Mouse (Mus musculus) MEL (cell line): Measurements from ENCODE around the gene Mei1. TPM values are rescaled to one million over a fixed set of nuclear protein-coding genes. Genes with fewer than 3 reads are reported as not detected.
A peak's percentile ranks its signal among the peaks of the same experiment; 100 is the strongest.

Source experiments
- DNase-seq: peaks from one replicate; pipeline ENCODE4 v3.0.0; 2011; ENCODE audit warnings: low read depth, low spot score
- H3K27ac ChIP-seq: 2 replicates; pipeline ENCODE4 v1.5.1; 2012; ENCODE audit warnings: low read depth, mild to moderate bottlenecking, control low read depth, low read length, moderate library complexity; ENCODE audit not compliant: control insufficient read depth
- H3K27me3 ChIP-seq, 2 experiments: fragments of 150-350 bp in 1 of 2; sonication (generic) in 1 of 2; 2 replicates each; pipeline ENCODE4 v1.6.1; 2012; ENCODE audit warnings: low read length in 2 of 2, mild to moderate bottlenecking in 2 of 2, improper control_type of control experiment in 1 of 2, moderate library complexity in 1 of 2; ENCODE audit not compliant: insufficient read depth in 2 of 2, control insufficient read depth in 1 of 2
- H3K36me3 ChIP-seq, 2 experiments: 2 replicates each; pipeline ENCODE4 v1.6.1; 2012 to 2014; ENCODE audit warnings: low read length in 2 of 2, improper control_type of control experiment in 1 of 2, inconsistent platforms in 1 of 2, mild to moderate bottlenecking in 1 of 2; ENCODE audit not compliant: insufficient read depth in 2 of 2, control insufficient read depth in 1 of 2
- H3K4me1 ChIP-seq, 2 experiments: fragments of 150-350 bp in 1 of 2; sonication (generic) in 1 of 2; 2 replicates each; pipeline ENCODE4 v1.6.1; 2012; ENCODE audit warnings: low read length in 2 of 2, improper control_type of control experiment in 1 of 2, mild to moderate bottlenecking in 1 of 2; ENCODE audit not compliant: insufficient read depth in 2 of 2, control insufficient read depth in 1 of 2
- H3K4me3 ChIP-seq, 2 experiments: fragments of 150-350 bp in 1 of 2; sonication (generic) in 1 of 2; 2 replicates each; pipeline ENCODE4 v1.5.1; 2012; ENCODE audit warnings: low read depth in 2 of 2, low read length in 2 of 2, mild to moderate bottlenecking in 2 of 2, moderate library complexity in 2 of 2, control low read depth in 1 of 2, improper control_type of control experiment in 1 of 2; ENCODE audit not compliant: control insufficient read depth in 1 of 2, insufficient read depth in 1 of 2
- H3K79me2 ChIP-seq: 2 replicates; pipeline ENCODE4 v1.6.1; 2012; ENCODE audit warnings: mild to moderate bottlenecking, low read length, moderate library complexity; ENCODE audit not compliant: control insufficient read depth, poor library complexity, insufficient read depth
- H3K9ac ChIP-seq: 2 replicates; pipeline ENCODE4 v1.6.1; 2012; ENCODE audit warnings: low read depth, mild to moderate bottlenecking, control low read depth, low read length, moderate library complexity; ENCODE audit not compliant: control insufficient read depth, poor library complexity, severe bottlenecking
- H3K9me3 ChIP-seq: fragments of 150-350 bp; sonication (generic); replicated peaks from 2 replicates; pipeline ENCODE4 v1.6.1; 2012; ENCODE audit warnings: mild to moderate bottlenecking, low read length, improper control_type of control experiment, moderate library complexity; ENCODE audit not compliant: insufficient read depth
- BHLHE40 ChIP-seq: IDR thresholded peaks from 2 replicates; pipeline ENCODE4 v1.6.1; 2012; ENCODE audit warnings: low read depth, mild to moderate bottlenecking, inconsistent platforms, low read length, improper control_type of control experiment, borderline replicate concordance
- CHD1 ChIP-seq: IDR thresholded peaks from 2 replicates; pipeline ENCODE4 v1.6.1; 2012; ENCODE audit warnings: low read depth, mild to moderate bottlenecking, inconsistent platforms, low read length, improper control_type of control experiment
- CHD2 ChIP-seq: IDR thresholded peaks from 2 replicates; pipeline ENCODE4 v1.6.1; 2011; ENCODE audit warnings: low read length, improper control_type of control experiment
- ELF1 ChIP-seq: IDR thresholded peaks from 2 replicates; pipeline ENCODE4 v1.6.1; 2014; ENCODE audit warnings: low read depth, mild to moderate bottlenecking, inconsistent platforms, low read length, improper control_type of control experiment, moderate library complexity
- EP300 ChIP-seq, 2 experiments: IDR thresholded peaks; 2 replicates each; pipeline ENCODE4 v1.6.1; 2011; ENCODE audit warnings: improper control_type of control experiment in 2 of 2, low read length in 2 of 2, low read depth in 1 of 2, mild to moderate bottlenecking in 1 of 2
- GABPA ChIP-seq: IDR thresholded peaks from 2 replicates; pipeline ENCODE4 v1.6.1; 2012; ENCODE audit warnings: low read depth, mild to moderate bottlenecking, inconsistent platforms, low read length, improper control_type of control experiment, moderate library complexity
- GATA1 ChIP-seq: IDR thresholded peaks from 2 replicates; pipeline ENCODE4 v1.6.1; 2011; ENCODE audit warnings: low read depth, low read length, improper control_type of control experiment
- HCFC1 ChIP-seq: IDR thresholded peaks from 2 replicates; pipeline ENCODE4 v1.6.1; 2012; ENCODE audit warnings: low read depth, mild to moderate bottlenecking, inconsistent platforms, low read length, improper control_type of control experiment, moderate library complexity
- JUND ChIP-seq: IDR thresholded peaks from 2 replicates; pipeline ENCODE4 v1.6.1; 2011; ENCODE audit warnings: low read depth, mild to moderate bottlenecking, improper control_type of control experiment, low read length
- KAT2A ChIP-seq: conservative IDR thresholded peaks from 2 replicates; pipeline ENCODE4 v1.6.1; 2012; ENCODE audit warnings: low read depth, low read length, improper control_type of control experiment, inconsistent platforms
- MAFK ChIP-seq: IDR thresholded peaks from 2 replicates; pipeline ENCODE4 v1.6.1; 2011; ENCODE audit warnings: low read depth, mild to moderate bottlenecking, low read length, improper control_type of control experiment, borderline replicate concordance
- MAX ChIP-seq: IDR thresholded peaks from 2 replicates; pipeline ENCODE4 v1.6.1; 2011; ENCODE audit warnings: low read length, improper control_type of control experiment
- MAZ ChIP-seq: IDR thresholded peaks from 2 replicates; pipeline ENCODE4 v1.6.1; 2012; ENCODE audit warnings: low read depth, mild to moderate bottlenecking, inconsistent platforms, low read length, improper control_type of control experiment
- MEF2A ChIP-seq: IDR thresholded peaks from 2 replicates; pipeline ENCODE4 v1.6.1; 2014; ENCODE audit warnings: low read depth, mild to moderate bottlenecking, inconsistent platforms, low read length, improper control_type of control experiment; ENCODE audit not compliant: poor library complexity, insufficient replicate concordance, severe bottlenecking; ENCODE audit errors: extremely low read depth
- MXI1 ChIP-seq: IDR thresholded peaks from 2 replicates; pipeline ENCODE4 v1.6.1; 2011; ENCODE audit warnings: mild to moderate bottlenecking, low read depth, low read length, improper control_type of control experiment
- MYB ChIP-seq: IDR thresholded peaks from 2 replicates; pipeline ENCODE4 v1.6.1; 2011; ENCODE audit warnings: mild to moderate bottlenecking, low read depth, low read length, improper control_type of control experiment
- MYC ChIP-seq: IDR thresholded peaks from 2 replicates; pipeline ENCODE4 v1.6.1; 2011; ENCODE audit warnings: low read depth, mild to moderate bottlenecking, low read length, improper control_type of control experiment, moderate library complexity
- NRF1 ChIP-seq: IDR thresholded peaks from 2 replicates; pipeline ENCODE4 v1.6.1; 2014; ENCODE audit warnings: low read depth, mild to moderate bottlenecking, inconsistent platforms, low read length, improper control_type of control experiment, moderate library complexity; ENCODE audit not compliant: poor library complexity, insufficient read depth, severe bottlenecking
- POLR2A ChIP-seq, 2 experiments: IDR thresholded peaks; 2 replicates each; pipeline ENCODE4 v1.6.1; 2011 to 2012; ENCODE audit warnings: low read length in 2 of 2, mild to moderate bottlenecking in 2 of 2, control low read depth in 1 of 2, improper control_type of control experiment in 1 of 2, low read depth in 1 of 2, moderate library complexity in 1 of 2; ENCODE audit not compliant: control insufficient read depth in 1 of 2, insufficient read depth in 1 of 2, poor library complexity in 1 of 2
- POLR2AphosphoS5 ChIP-seq: IDR thresholded peaks from 2 replicates; pipeline ENCODE4 v1.6.1; 2012; ENCODE audit warnings: low read depth, borderline replicate concordance, mild to moderate bottlenecking, inconsistent platforms, low read length, moderate library complexity, mixed read lengths
- RAD21 ChIP-seq: IDR thresholded peaks from 2 replicates; pipeline ENCODE4 v1.6.1; 2011; ENCODE audit warnings: mild to moderate bottlenecking, low read depth, low read length, improper control_type of control experiment
- RCOR1 ChIP-seq: IDR thresholded peaks from 2 replicates; pipeline ENCODE4 v1.6.1; 2012; ENCODE audit warnings: low read depth, mild to moderate bottlenecking, inconsistent platforms, low read length, improper control_type of control experiment
- SIN3A ChIP-seq: IDR thresholded peaks from 2 replicates; pipeline ENCODE4 v1.6.1; 2012; ENCODE audit warnings: low read length, improper control_type of control experiment, inconsistent platforms
- TAL1 ChIP-seq: IDR thresholded peaks from 2 replicates; pipeline ENCODE4 v1.6.1; 2012; ENCODE audit warnings: mild to moderate bottlenecking, inconsistent platforms, low read length, moderate library complexity, mixed read lengths
- TBP ChIP-seq: IDR thresholded peaks from 2 replicates; pipeline ENCODE4 v1.8.0; 2011; ENCODE audit warnings: low read depth, low read length, improper control_type of control experiment
- TCF12 ChIP-seq: IDR thresholded peaks from 2 replicates; pipeline ENCODE4 v1.6.1; 2014; ENCODE audit warnings: low read depth, mild to moderate bottlenecking, inconsistent platforms, low read length, improper control_type of control experiment, moderate library complexity
- USF1 ChIP-seq: IDR thresholded peaks from 2 replicates; pipeline ENCODE4 v1.6.1; 2014; ENCODE audit warnings: low read depth, mild to moderate bottlenecking, inconsistent platforms, low read length, improper control_type of control experiment, moderate library complexity
- ZMIZ1 ChIP-seq: IDR thresholded peaks from 2 replicates; pipeline ENCODE4 v1.6.1; 2012; ENCODE audit warnings: low read depth, mild to moderate bottlenecking, inconsistent platforms, low read length, improper control_type of control experiment, moderate library complexity
- ZNF384 ChIP-seq: IDR thresholded peaks from 2 replicates; pipeline ENCODE4 v1.6.1; 2012; ENCODE audit warnings: low read depth, mild to moderate bottlenecking, inconsistent platforms, low read length, improper control_type of control experiment
- polyA plus RNA-seq, 2 experiments: library from polyadenylated mRNA; stranded (reverse) in 1 of 2; unstranded in 1 of 2; fragments of >175 nt in 1 of 2; fragments of >200 nt in 1 of 2; gene quantifications; 2 replicates each; pipeline versions ENCODE4 v1.2.1 to v1.2.4; 2012; ENCODE audit warnings: low replicate concordance in 2 of 2, low read depth in 1 of 2; ENCODE audit not compliant: insufficient read length in 2 of 2, insufficient read depth in 1 of 2, missing spikeins in 1 of 2
- total RNA-seq: library from RNA; depleted of rRNA; stranded (reverse); fragments of 300-350 nt; gene quantifications from 2 replicates; pipeline ENCODE4 v1.2.3, GENCODE M21; 2012

Gene Mei1
- total and polyA plus RNA-seq, 3 experiments, result not detected

GRCm38 (mm10) chr15:82145851-82146769, 76.3 kb downstream of the Mei1 start (continued):
- TF ChIP-seq CHD1, result no peak
- TF ChIP-seq TAL1, result peak; percentile 71
- no peak for TF ChIP-seq HCFC1
- no peak for TF ChIP-seq KAT2A
- TF ChIP-seq POLR2A (IDR thresholded peaks at IDR 0.05; ENCODE audit: control insufficient read depth in 1 of 2, insufficient read depth in 1 of 2, low read depth in 1 of 2, low read length in 2 of 2, poor library complexity in 1 of 2), result no peak
- TF ChIP-seq RAD21, result no peak
- TF ChIP-seq MAZ, result no peak
- no peak for TF ChIP-seq ZNF384
- peak; percentile 18; the same call in 1 of the 2 replicates for TF ChIP-seq MAX
- peak; percentile 65 for TF ChIP-seq MXI1
- TF ChIP-seq MEF2A, result no peak; the same call in 1 of the 2 replicates
- peak; percentile 58 to 71; a peak in 3 of 4 replicates for TF ChIP-seq EP300 (IDR thresholded peaks at IDR 0.05; ENCODE audit: low read depth in 1 of 2, low read length in 2 of 2)
- no peak for TF ChIP-seq MYC
- no peak for TF ChIP-seq MAFK
- no peak for TF ChIP-seq POLR2AphosphoS5
- peak; percentile 61; the same call in 1 of the 2 replicates for TF ChIP-seq ELF1
- no peak for TF ChIP-seq USF1
- TF ChIP-seq JUND, result 0 out of 2 replicates have a peak, but pooled peaks have one; percentile 53
- no peak for TF ChIP-seq CHD2
- peak; percentile 39; the same call in 1 of the 2 replicates for TF ChIP-seq ZMIZ1
- no peak for TF ChIP-seq GABPA

- H3K4me3 ChIP-seq, result peak within 1 kb of the TSS; percentile 70 to 100
- peak within 1 kb of the TSS; percentile 81 for H3K27ac ChIP-seq
- peaks cover 33% of the 10 kb centered on the region for H3K79me2 ChIP-seq
- H3K9me3 ChIP-seq, result no peaks in the 10 kb centered on the region
- H3K9ac ChIP-seq, result peak within 1 kb of the TSS; percentile 99
- DNase-seq, result peak; percentile 99
- peaks cover 0 to 27% of the 10 kb centered on the region in 2 experiments; a peak in 3 of 4 replicates for H3K4me1 ChIP-seq
- H3K36me3 ChIP-seq, result peaks cover 0 to 28% of the 10 kb centered on the region in 2 experiments; a peak in 2 of 4 replicates
- no peaks in the 10 kb centered on the region for H3K27me3 ChIP-seq
- peak; percentile 91 for TF ChIP-seq TCF12
- no peak; the same call in 1 of the 2 replicates for TF ChIP-seq JUND
- TF ChIP-seq MAZ, result peak; percentile 33; the same call in 1 of the 2 replicates
- TF ChIP-seq TBP, result peak; percentile 67
- TF ChIP-seq GATA1, result peak; percentile 66
- TF ChIP-seq HCFC1, result peak; percentile 59; the same call in 1 of the 2 replicates
- TF ChIP-seq CHD2, result no peak
- TF ChIP-seq BHLHE40, result 0 out of 2 replicates have a peak, but pooled peaks have one; percentile 15
- TF ChIP-seq RCOR1, result no peak
- TF ChIP-seq ELF1, result peak; percentile 9; the same call in 1 of the 2 replicates
- TF ChIP-seq NRF1, result 0 out of 2 replicates have a peak, but pooled peaks have one; percentile 38
- TF ChIP-seq MEF2A, result no peak
- no peak for TF ChIP-seq MYC
- peak; percentile 98 for TF ChIP-seq SIN3A
- no peak for TF ChIP-seq MYB
- peak; percentile 75 for TF ChIP-seq MXI1
- 0 out of 2 replicates have a peak, but pooled peaks have one; percentile 37 for TF ChIP-seq POLR2AphosphoS5
- TF ChIP-seq CHD1, result no peak
Observed at GRCm38 (mm10) chr15:82146770-82147610, 77.2 kb downstream of the Mei1 start, which contains the start of gene Srebf2. TSS of gene Srebf2 (plus strand) at chr15:82147181.
